Mouse (Mus musculus) lung, embryonic 14.5 days (tissue): ENCODE data around the gene Naa15. TPM values are rescaled to one million over a fixed set of nuclear protein-coding genes. Genes with fewer than 3 reads are reported as not detected.

Experiments used
- ATAC-seq: fragments of 200-750 bp; cut with Nextera tagmentation; 2 replicates; pipeline ENCODE4 v1.8.0; 2017; ENCODE audit warnings: mild to moderate bottlenecking, moderate TSS enrichment, moderate library complexity; ENCODE audit not compliant: insufficient read depth
- DNase-seq: peaks from one replicate; pipeline ENCODE4 v3.0.0-alpha.2; 2015
- H3K27ac ChIP-seq: fragments of 300-500 bp; sonication (generic); 2 replicates; pipeline ENCODE4 v1.5.1; 2014; ENCODE audit warnings: low read depth, mild to moderate bottlenecking, moderate library complexity
- H3K27me3 ChIP-seq: fragments of 300-500 bp; sonication (generic); 2 replicates; pipeline ENCODE4 v1.6.1; 2014; ENCODE audit warnings: low read length, control low read depth; ENCODE audit not compliant: insufficient read depth
- H3K36me3 ChIP-seq: fragments of 300-500 bp; sonication (generic); 2 replicates; pipeline ENCODE4 v1.6.1; 2014; ENCODE audit warnings: control low read depth; ENCODE audit not compliant: insufficient read depth
- H3K4me1 ChIP-seq: fragments of 300-500 bp; sonication (generic); 2 replicates; pipeline ENCODE4 v1.6.1; 2014; ENCODE audit warnings: antibody characterized with exemption, control low read depth; ENCODE audit not compliant: insufficient read depth
- H3K4me2 ChIP-seq: fragments of 300-500 bp; sonication (generic); 2 replicates; pipeline ENCODE4 v1.6.1; 2014; ENCODE audit warnings: mild to moderate bottlenecking
- H3K4me3 ChIP-seq: fragments of 300-500 bp; sonication (generic); 2 replicates; pipeline ENCODE4 v1.5.1; 2014; ENCODE audit warnings: low read depth, low read length
- H3K9ac ChIP-seq: fragments of 300-500 bp; sonication (generic); 2 replicates; pipeline ENCODE4 v1.6.1; 2014
- H3K9me3 ChIP-seq: fragments of 300-500 bp; sonication (generic); 2 replicates; pipeline ENCODE4 v1.6.1; 2016; ENCODE audit warnings: low read depth, low read length, control low read depth
- CTCF ChIP-seq: IDR thresholded peaks from 2 replicates; pipeline ENCODE4 v1.5.1; 2016; ENCODE audit warnings: antibody characterized with exemption, low read depth
- WGBS: fragments of 180-500 bp; shearing (Covaris S2); extraction: QIAGEN DNeasy Blood & Tissue Kit; methylation state at CpG from one replicate; pipeline ENCODE4 v1.1.7; 2014; 5-methylcytosine and 5-hydroxymethylcytosine counted together
- polyA plus RNA-seq: library from polyadenylated mRNA; unstranded; fragments of >200 nt; fragmentation: Nextera tagmentation; extraction: Ambion mirVana; gene quantifications from 2 replicates; pipeline ENCODE4 v1.2.1, GENCODE M21; 2014

The Naa15 gene
- polyA plus RNA-seq, 1 experiment from 2014 or later, result 45.4 TPM

GRCm38 (mm10) chr3:51375307-51376265, 39.4 kb upstream of the Naa15 start:
- Histone ChIP-seq H3K36me3 (no peaks in the 10 kb centered on the region), H3K9ac (no peak overlapping the region), H3K4me2 (no peak overlapping the region), H3K4me1 (no peaks in the 10 kb centered on the region), H3K27me3 (no peaks in the 10 kb centered on the region), H3K27ac (no peak overlapping the region), H3K4me3 (no peak overlapping the region), H3K9me3 (no peaks in the 10 kb centered on the region)
- ATAC-seq, result no peak
- peak; percentile 68 for DNase-seq
- TF ChIP-seq CTCF, result peak; percentile 64
- 79% methylated on average over 19 of the region's 19 CpGs for WGBS

- Histone ChIP-seq H3K36me3 (no peaks in the 10 kb centered on the region), H3K4me2 (peak overlapping the region; percentile 69), H3K9ac (peak overlapping the region; percentile 48), H3K9me3 (no peaks in the 10 kb centered on the region), H3K27ac (peak overlapping the region; percentile 36; the same call in 1 of the 2 replicates), H3K4me1 (no peaks in the 10 kb centered on the region), H3K27me3 (no peaks in the 10 kb centered on the region), H3K4me3 (peak overlapping the region; percentile 40)
- TF ChIP-seq CTCF, result peak; percentile 67
- peak; percentile 67 for ATAC-seq
- DNase-seq, result peak; percentile 86
- 18% methylated on average over 31 of the region's 31 CpGs for WGBS
These were observed 36.9 kb upstream of the Naa15 start for GRCm38 (mm10) chr3:51377878-51378664.

GRCm38 (mm10) chr3:51378665-51378946, 36.3 kb upstream of the Naa15 start:
- H3K27ac ChIP-seq, result no peak overlapping the region
- DNase-seq (no peak), ATAC-seq (peak; percentile 32; the same call in 1 of the 2 replicates)
- WGBS, result 68% methylated on average over 3 of the region's 3 CpGs
- H3K9me3 ChIP-seq, result no peaks in the 10 kb centered on the region
- TF ChIP-seq CTCF, result no peak
- no peaks in the 10 kb centered on the region for H3K36me3 ChIP-seq
- H3K27me3 ChIP-seq, result no peaks in the 10 kb centered on the region
- H3K9ac ChIP-seq, result peak overlapping the region; percentile 48
- peak overlapping the region; percentile 40 for H3K4me3 ChIP-seq
- H3K4me1 ChIP-seq, result no peaks in the 10 kb centered on the region
- peak overlapping the region; percentile 69 for H3K4me2 ChIP-seq

GRCm38 (mm10) chr3:51379786-51380659, 34.9 kb upstream of the Naa15 start:
- Histone ChIP-seq H3K27me3 (no peaks in the 10 kb centered on the region), H3K9ac (no peak overlapping the region), H3K4me3 (no peak overlapping the region), H3K27ac (no peak overlapping the region), H3K4me1 (no peaks in the 10 kb centered on the region), H3K9me3 (no peaks in the 10 kb centered on the region), H3K36me3 (no peaks in the 10 kb centered on the region), H3K4me2 (no peak overlapping the region)
- peak; percentile 17; the same call in 1 of the 2 replicates for ATAC-seq
- 67% methylated on average over 5 of the region's 5 CpGs for WGBS
- DNase-seq, result peak; percentile 70
- no peak for TF ChIP-seq CTCF

GRCm38 (mm10) chr3:51380660-51381014, 34.3 kb upstream of the Naa15 start:
- Histone ChIP-seq H3K27ac (no peak overlapping the region), H3K4me3 (no peak overlapping the region), H3K9me3 (no peaks in the 10 kb centered on the region), H3K4me2 (no peak overlapping the region), H3K9ac (no peak overlapping the region), H3K36me3 (no peaks in the 10 kb centered on the region), H3K4me1 (no peaks in the 10 kb centered on the region), H3K27me3 (no peaks in the 10 kb centered on the region)
- no peak for TF ChIP-seq CTCF
- DNase-seq (no peak), ATAC-seq (no peak)
- WGBS, result 70% methylated on average over 2 of the region's 5 CpGs

- Histone ChIP-seq H3K4me2 (no peak overlapping the region), H3K27ac (no peak overlapping the region), H3K9ac (no peak overlapping the region), H3K27me3 (no peaks in the 10 kb centered on the region), H3K4me3 (no peak overlapping the region), H3K4me1 (no peaks in the 10 kb centered on the region), H3K36me3 (no peaks in the 10 kb centered on the region), H3K9me3 (no peaks in the 10 kb centered on the region)
- DNase-seq (no peak), ATAC-seq (no peak)
- 77% methylated on average over 12 of the region's 12 CpGs for WGBS
- TF ChIP-seq CTCF, result no peak
These were observed 31.5 kb upstream of the Naa15 start for GRCm38 (mm10) chr3:51383409-51383808.
